Comparison of ENCODE assay signal across 1 mouse cellular context in genomic region chr7:30064622-30065021, GRCm38 (mm10).
TF ChIP-seq lines count a peak whose summit lies in the region.

No protein-coding gene starts in this region.

TF ChIP-seq in CH12.LX, 34 proteins besides CTCF, POLR2A, EP300 and RAD21:
- TF ChIP-seq GABPA (IDR thresholded peaks at IDR 0.05; ENCODE audit: insufficient replicate concordance, low read depth, low read length) (no peak), SMC3 (IDR thresholded peaks at IDR 0.05; ENCODE audit: low read depth, low read length) (peak; percentile 23)
